Mouse (Mus musculus): ENCODE data around the gene Sprn. TPM values are rescaled to one million over a fixed set of nuclear protein-coding genes. Genes with fewer than 3 reads are reported as not detected.
"Not testable (repeated sequence)": the region's sequence is repeated elsewhere in the genome, so short reads cannot be mapped to it uniquely, and the experiment has no call there.

Gene Sprn
- polyA plus RNA-seq, 1 experiment from 2014 or later, result not detected

- H3K4me3 ChIP-seq, result no peak overlapping the region
- H3K27ac ChIP-seq, result no peak overlapping the region
- WGBS, result 93% methylated on average over 5 of the region's 5 CpGs
- DNase-seq (ENCODE audit: low spot score), result no peak
- H3K4me1 ChIP-seq, result peaks cover 6% of the 10 kb centered on the region
- no peaks in the 10 kb centered on the region for H3K27me3 ChIP-seq (ENCODE audit: low read depth, poor library complexity, severe bottlenecking)
- no peaks in the 10 kb centered on the region for H3K9me3 ChIP-seq (replicated peaks)
- H3K36me3 ChIP-seq, result peaks cover 34% of the 10 kb centered on the region
Observed at GRCm38 (mm10) chr7:140135106-140135770, 19.4 kb downstream of the Sprn start.

- not testable (repeated sequence) for DNase-seq (ENCODE audit: low spot score); H3K4me3 ChIP-seq; H3K27me3 ChIP-seq (ENCODE audit: low read depth, poor library complexity, severe bottlenecking); H3K9me3 ChIP-seq (replicated peaks); H3K4me1 ChIP-seq; H3K27ac ChIP-seq
- H3K36me3 ChIP-seq, result peaks cover 46% of the 10 kb centered on the region
- 95% methylated on average over 7 of the region's 7 CpGs for WGBS
Observed at GRCm38 (mm10) chr7:140134033-140134432, 20.6 kb downstream of the Sprn start.

- not testable (repeated sequence) for H3K9me3 ChIP-seq (replicated peaks); H3K4me1 ChIP-seq; H3K4me3 ChIP-seq; DNase-seq (ENCODE audit: low spot score); H3K27ac ChIP-seq; H3K27me3 ChIP-seq (ENCODE audit: low read depth, poor library complexity, severe bottlenecking)
- peaks cover 46% of the 10 kb centered on the region for H3K36me3 ChIP-seq
- 94% methylated on average over 7 of the region's 7 CpGs for WGBS
Observed at GRCm38 (mm10) chr7:140132184-140132583, 22.5 kb downstream of the Sprn start.

- no peak overlapping the region for H3K27ac ChIP-seq
- WGBS, result 84% methylated on average over 2 of the region's 2 CpGs
Observed at GRCm38 (mm10) chr7:140127911-140128310, 26.8 kb downstream of the Sprn start.

GRCm38 (mm10) chr7:140126934-140127333, 27.7 kb downstream of the Sprn start:
- no peaks in the 10 kb centered on the region for H3K9me3 ChIP-seq (replicated peaks)
- no peaks in the 10 kb centered on the region for H3K27me3 ChIP-seq (ENCODE audit: low read depth, poor library complexity, severe bottlenecking)
- no peak for DNase-seq (ENCODE audit: low spot score)
- WGBS, result 86% methylated on average over 3 of the region's 3 CpGs
- peaks cover 26% of the 10 kb centered on the region for H3K36me3 ChIP-seq
- 0 out of 2 replicates have a peak overlapping the region, but pooled peaks have one; percentile 6 for H3K4me3 ChIP-seq
- peaks cover 16% of the 10 kb centered on the region for H3K4me1 ChIP-seq
- H3K27ac ChIP-seq, result no peak overlapping the region

More at GRCm38 (mm10) chr7:140127911-140128310, 26.8 kb downstream of the Sprn start:
- Histone ChIP-seq H3K4me3 (no peak overlapping the region), H3K27me3 (ENCODE audit: low read depth, poor library complexity, severe bottlenecking) (no peaks in the 10 kb centered on the region), H3K36me3 (peaks cover 31% of the 10 kb centered on the region), H3K4me1 (peaks cover 16% of the 10 kb centered on the region), H3K9me3 (replicated peaks) (no peaks in the 10 kb centered on the region)
- no peak for DNase-seq (ENCODE audit: low spot score)

GRCm38 (mm10) chr7:140126022-140126350, 28.7 kb downstream of the Sprn start:
- Histone ChIP-seq H3K27me3 (ENCODE audit: low read depth, poor library complexity, severe bottlenecking) (no peaks in the 10 kb centered on the region), H3K9me3 (replicated peaks) (no peaks in the 10 kb centered on the region), H3K27ac (peak overlapping the region; percentile 90), H3K36me3 (peaks cover 20% of the 10 kb centered on the region), H3K4me3 (peak overlapping the region; percentile 68), H3K4me1 (peaks cover 16% of the 10 kb centered on the region)
- no peak for DNase-seq (ENCODE audit: low spot score)
- WGBS, result 3% methylated on average over 5 of the region's 5 CpGs

- 1% methylated on average over 40 of the region's 40 CpGs for WGBS
- DNase-seq (ENCODE audit: low spot score), result peak; percentile 94
- Histone ChIP-seq H3K4me3 (peak overlapping the region; percentile 68), H3K27me3 (ENCODE audit: low read depth, poor library complexity, severe bottlenecking) (no peaks in the 10 kb centered on the region), H3K4me1 (peaks cover 16% of the 10 kb centered on the region), H3K9me3 (replicated peaks) (no peaks in the 10 kb centered on the region), H3K36me3 (peaks cover 14% of the 10 kb centered on the region), H3K27ac (peak overlapping the region; percentile 90)
Observed at GRCm38 (mm10) chr7:140125278-140126021, 29.2 kb downstream of the Sprn start.

GRCm38 (mm10) chr7:140124382-140124781, 30.3 kb downstream of the Sprn start:
- Histone ChIP-seq H3K4me1 (peaks cover 16% of the 10 kb centered on the region), H3K9me3 (replicated peaks) (no peaks in the 10 kb centered on the region), H3K4me3 (no peak overlapping the region), H3K27me3 (ENCODE audit: low read depth, poor library complexity, severe bottlenecking) (no peaks in the 10 kb centered on the region), H3K27ac (no peak overlapping the region), H3K36me3 (peaks cover 4% of the 10 kb centered on the region; the same call in 1 of the 2 replicates)
- 100% methylated on average over 1 of the region's 1 CpGs for WGBS
- no peak for DNase-seq (ENCODE audit: low spot score)

GRCm38 (mm10) chr7:140122765-140123164, 31.9 kb downstream of the Sprn start:
- 50% methylated on average over 4 of the region's 4 CpGs for WGBS
- no peaks in the 10 kb centered on the region for H3K27me3 ChIP-seq (ENCODE audit: low read depth, poor library complexity, severe bottlenecking)
- no peaks in the 10 kb centered on the region for H3K9me3 ChIP-seq (replicated peaks)
- H3K4me3 ChIP-seq, result no peak overlapping the region
- no peak overlapping the region for H3K27ac ChIP-seq
- no peaks in the 10 kb centered on the region for H3K36me3 ChIP-seq
- DNase-seq (ENCODE audit: low spot score), result no peak
- H3K4me1 ChIP-seq, result peaks cover 16% of the 10 kb centered on the region

- H3K36me3 ChIP-seq, result no peaks in the 10 kb centered on the region
- H3K27ac ChIP-seq, result no peak overlapping the region
- WGBS, result 83% methylated on average over 13 of the region's 13 CpGs
- no peaks in the 10 kb centered on the region for H3K9me3 ChIP-seq (replicated peaks)
- DNase-seq (ENCODE audit: low spot score), result no peak
- no peaks in the 10 kb centered on the region for H3K27me3 ChIP-seq (ENCODE audit: low read depth, poor library complexity, severe bottlenecking)
- peaks cover 11% of the 10 kb centered on the region for H3K4me1 ChIP-seq
- H3K4me3 ChIP-seq, result no peak overlapping the region
Observed at GRCm38 (mm10) chr7:140121338-140121910, 33.3 kb downstream of the Sprn start.

GRCm38 (mm10) chr7:140120484-140120883, 34.2 kb downstream of the Sprn start:
- H3K9me3 ChIP-seq (replicated peaks), result no peaks in the 10 kb centered on the region
- H3K27ac ChIP-seq, result no peak overlapping the region
- H3K4me3 ChIP-seq, result no peak overlapping the region
- no peak for DNase-seq (ENCODE audit: low spot score)
- WGBS, result 87% methylated on average over 2 of the region's 2 CpGs
- H3K36me3 ChIP-seq, result no peaks in the 10 kb centered on the region
- peaks cover 9% of the 10 kb centered on the region for H3K4me1 ChIP-seq
- no peaks in the 10 kb centered on the region for H3K27me3 ChIP-seq (ENCODE audit: low read depth, poor library complexity, severe bottlenecking)

GRCm38 (mm10) chr7:140116329-140117054, 38.2 kb downstream of the Sprn start, which contains the start of gene Echs1:
Echs1 (minus strand) TSS chr7:140116476.
- peak; percentile 87 for DNase-seq (ENCODE audit: low spot score)
- 4% methylated on average over 28 of the region's 28 CpGs for WGBS
- H3K4me3 ChIP-seq, result peak within 1 kb of the TSS; percentile 79
- H3K36me3 ChIP-seq, result peaks cover 16% of the 10 kb centered on the region
- H3K4me1 ChIP-seq, result peaks cover 8% of the 10 kb centered on the region
- H3K27me3 ChIP-seq (ENCODE audit: low read depth, poor library complexity, severe bottlenecking), result no peaks in the 10 kb centered on the region
- no peaks in the 10 kb centered on the region for H3K9me3 ChIP-seq (replicated peaks)
- H3K27ac ChIP-seq, result peak within 1 kb of the TSS; percentile 93

Measured in limb, embryonic 10.5 days (tissue).